ENCODE assay signal across 7 mouse cellular contexts in the genomic region with DNA sequence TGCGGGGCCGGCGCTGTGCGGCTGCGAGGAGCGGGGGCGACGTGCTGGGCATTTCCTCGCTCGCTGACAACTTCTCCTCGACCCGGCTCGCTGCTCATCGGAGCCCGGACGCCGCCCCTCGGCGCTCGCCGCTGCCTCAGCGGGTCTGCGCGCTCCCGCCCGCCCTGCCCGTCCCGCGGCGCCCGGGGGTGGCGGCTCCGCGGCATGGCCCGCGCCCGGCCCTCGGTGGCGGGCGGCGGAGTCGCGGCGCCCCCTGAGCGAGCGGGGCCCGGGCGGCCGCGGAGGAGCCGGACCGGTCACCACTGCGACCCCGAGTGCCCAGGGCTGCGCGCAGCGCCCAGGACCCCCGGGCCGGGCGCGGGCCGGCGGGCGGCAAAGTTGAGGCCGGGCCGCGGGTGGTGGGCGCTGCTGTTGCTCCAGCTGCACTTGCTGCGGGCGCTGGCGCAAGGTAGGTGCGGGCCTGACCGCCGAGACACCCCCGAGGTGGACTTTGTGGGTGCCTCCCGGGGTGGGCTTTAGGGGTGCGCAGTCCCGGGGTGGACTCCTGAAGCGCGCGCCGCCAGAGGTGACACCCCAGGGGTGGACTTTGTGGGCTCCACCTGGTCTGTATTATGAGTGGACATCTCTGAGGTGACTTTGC. TPM values are rescaled to one million over a fixed set of nuclear protein-coding genes. Genes with fewer than 3 reads are reported as not detected.
DNase-seq lines count a peak whose midpoint lies in the region; ATAC-seq and TF ChIP-seq lines count a peak whose summit lies in the region.

No protein-coding gene starts in this region.

- under 1% methylated on average over 24 of the region's 82 CpGs for WGBS in embryonic facial prominence, embryonic 14.5 days
- under 1% methylated on average over 56 of the region's 82 CpGs for WGBS in kidney, postnatal 0 days
- WGBS in olfactory bulb, adult 2 months, result 5% methylated on average over 81 of the region's 82 CpGs

- H3K9me3 ChIP-seq in embryonic facial prominence, embryonic 14.5 days (ENCODE audit: control insufficient read depth, low read length), result no peaks in the 10 kb centered on the region
- no peaks in the 10 kb centered on the region for H3K9me3 ChIP-seq in kidney, postnatal 0 days (replicated peaks; ENCODE audit: low read length)

- peaks cover 33% of the 10 kb centered on the region for H3K27me3 ChIP-seq in embryonic facial prominence, embryonic 14.5 days (replicated peaks; ENCODE audit: control insufficient read depth, insufficient read depth, low read length)
- H3K27me3 ChIP-seq in kidney, postnatal 0 days (ENCODE audit: insufficient read depth, low read length), result peaks cover 17% of the 10 kb centered on the region; the same call in 1 of the 2 replicates

- H3K4me2 ChIP-seq in embryonic facial prominence, embryonic 14.5 days (ENCODE audit: low read depth, low read length), result peak overlapping the region; percentile 84
- H3K4me2 ChIP-seq in kidney, postnatal 0 days (ENCODE audit: low read length), result peak overlapping the region; percentile 97

- H3K9ac ChIP-seq in embryonic facial prominence, embryonic 14.5 days (ENCODE audit: low read depth, low read length), result peak overlapping the region; percentile 68
- peak overlapping the region; percentile 75 for H3K9ac ChIP-seq in kidney, postnatal 0 days (ENCODE audit: low read depth, low read length)

- peak overlapping the region; percentile 65 for H3K27ac ChIP-seq in embryonic facial prominence, embryonic 14.5 days (replicated peaks; ENCODE audit: low read depth, low read length)
- no peak overlapping the region for H3K27ac ChIP-seq in kidney, postnatal 0 days
- no peak overlapping the region for H3K27ac ChIP-seq in olfactory bulb, adult 2 months (ENCODE audit: insufficient read depth, low read depth, low read length)

- peaks cover 27% of the 10 kb centered on the region for H3K4me1 ChIP-seq in embryonic facial prominence, embryonic 14.5 days (ENCODE audit: control insufficient read depth, insufficient read depth, low read length)
- H3K4me1 ChIP-seq in kidney, postnatal 0 days (replicated peaks; ENCODE audit: insufficient read depth, low read length), result peaks cover 19% of the 10 kb centered on the region
- H3K4me1 ChIP-seq in olfactory bulb, adult 2 months (ENCODE audit: control insufficient read depth, insufficient read depth, low read length), result peaks cover 16% of the 10 kb centered on the region

- ATAC-seq in embryonic facial prominence, embryonic 14.5 days (ENCODE audit: low read depth), result no peak; the same call in 1 of the 2 replicates
- peak; percentile 8; the same call in 1 of the 2 replicates for ATAC-seq in kidney, postnatal 0 days (replicated peaks; ENCODE audit: low FRiP score, low read depth)

- peak; percentile 1 to 7 for DNase-seq in left cerebral cortex, adult 8-10 months (ENCODE audit: low spot score in 2 of 2)
- no peak for DNase-seq in left cerebral cortex, adult 9 months (ENCODE audit: low spot score in 2 of 2)
- DNase-seq in adrenal gland, postnatal 25 days, result peak; percentile 5
- DNase-seq in embryonic facial prominence, embryonic 14.5 days (ENCODE audit: low spot score), result no peak
- no peak for DNase-seq in kidney, postnatal 0 days (ENCODE audit: low spot score)
- DNase-seq in ovary, adult 18-20 months (ENCODE audit: low spot score), result no peak

- no peak for TF ChIP-seq CTCF in kidney, postnatal 0 days (IDR thresholded peaks at IDR 0.05; ENCODE audit: low read depth)
- TF ChIP-seq CTCF in olfactory bulb, adult 2 months (IDR thresholded peaks at IDR 0.05; ENCODE audit: insufficient read depth, low read depth, low read length), result no peak

- H3K4me3 ChIP-seq in embryonic facial prominence, embryonic 14.5 days (ENCODE audit: low read depth, low read length), result peak overlapping the region; percentile 50
- H3K4me3 ChIP-seq in kidney, postnatal 0 days (replicated peaks; ENCODE audit: low read depth, low read length), result peak overlapping the region; percentile 66
- H3K4me3 ChIP-seq in olfactory bulb, adult 2 months (ENCODE audit: insufficient read depth, low read depth, low read length), result peak overlapping the region; percentile 76

- no peak for TF ChIP-seq POLR2A in olfactory bulb, adult 2 months (IDR thresholded peaks at IDR 0.05; ENCODE audit: insufficient read depth, low read depth, low read length)

- H3K36me3 ChIP-seq in embryonic facial prominence, embryonic 14.5 days (ENCODE audit: control insufficient read depth, insufficient read depth, low read length), result no peaks in the 10 kb centered on the region
- H3K36me3 ChIP-seq in kidney, postnatal 0 days (ENCODE audit: insufficient read depth, low read length), result no peaks in the 10 kb centered on the region

RNA-seq across cellular contexts. Expression of a gene that starts 0.5 kb away (rescaled TPM):
- 10 to 100 TPM in 3 of 4 experiments, 1 to 10 TPM in 1; 8.6 to 11.7 (median 10.4) TPM for total RNA-seq in left cerebral cortex, adult 8-10 months (2022)
- total RNA-seq in adrenal gland, postnatal 25 days (2021), result 9.8 and 18.3 TPM in 2 replicates
- 2.7 and 3.4 TPM in 2 replicates for polyA plus RNA-seq in embryonic facial prominence, embryonic 14.5 days (2014; fragmentation: Nextera tagmentation; extraction: Ambion mirVana)
- polyA plus RNA-seq in kidney, postnatal 0 days (2015; fragmentation: Nextera tagmentation; extraction: Ambion mirVana), result 2.1 and 2.2 TPM in 2 replicates
- not detected in 2 replicates for polyA plus RNA-seq in olfactory bulb, adult 2 months (2012; ENCODE audit: insufficient read depth, insufficient read length, low replicate concordance, missing spikeins)

Comparison
In these comparisons a context has a peak if more than half of its experiments do, and no peak if none do; other contexts are left out.
1. DNase-seq: peak in left cerebral cortex, adult 8-10 months (2 of 2) and adrenal gland, postnatal 25 days (single experiment); none in left cerebral cortex, adult 9 months (0 of 2), embryonic facial prominence, embryonic 14.5 days (single experiment), kidney, postnatal 0 days (single experiment) and ovary, adult 18-20 months (single experiment).
2. Peak in every context shown above with its lines, with median percentiles within 50 percentile points of each other: H3K4me3 ChIP-seq.